Mouse (Mus musculus) liver, postnatal 0 days (tissue): ENCODE measurements around the gene Fchsd2. TPM values are rescaled to one million over a fixed set of nuclear protein-coding genes. Genes with fewer than 3 reads are reported as not detected.

Source experiments
- ATAC-seq: fragments of 200-750 bp; cut with Nextera tagmentation; 2 replicates; pipeline ENCODE4 v1.8.0; 2017; ENCODE audit warnings: mild to moderate bottlenecking, moderate library complexity
- DNase-seq: peaks from one replicate; pipeline ENCODE4 v3.0.0-alpha.2; 2016
- H3K27ac ChIP-seq: fragments of 300-500 bp; sonication (generic); 2 replicates; pipeline ENCODE4 v1.5.1; 2014; ENCODE audit warnings: antibody characterized with exemption, moderate library complexity, mild to moderate bottlenecking, low read depth
- H3K27me3 ChIP-seq: fragments of 300-500 bp; sonication (generic); 2 replicates; pipeline ENCODE4 v1.6.1; 2014; ENCODE audit warnings: low read length, control low read depth, mixed read lengths; ENCODE audit not compliant: insufficient read depth
- H3K36me3 ChIP-seq: fragments of 300-500 bp; sonication (generic); replicated peaks from 2 replicates; pipeline ENCODE4 v1.6.1; 2014; ENCODE audit warnings: mild to moderate bottlenecking, control low read depth, low read length, moderate library complexity, mixed read lengths; ENCODE audit not compliant: insufficient read depth
- H3K4me1 ChIP-seq: fragments of 300-500 bp; sonication (generic); 2 replicates; pipeline ENCODE4 v1.6.1; 2014; ENCODE audit warnings: antibody characterized with exemption, mild to moderate bottlenecking, control low read depth; ENCODE audit not compliant: insufficient read depth
- H3K4me2 ChIP-seq: fragments of 300-500 bp; sonication (generic); 2 replicates; pipeline ENCODE4 v1.6.1; 2014; ENCODE audit warnings: low read depth, mild to moderate bottlenecking, low read length, moderate library complexity, mixed read lengths
- H3K4me3 ChIP-seq: fragments of 300-500 bp; sonication (generic); 2 replicates; pipeline ENCODE4 v1.5.1; 2014; ENCODE audit warnings: low read depth, low read length
- H3K9ac ChIP-seq: fragments of 300-500 bp; sonication (generic); replicated peaks from 2 replicates; pipeline ENCODE4 v1.6.1; 2014; ENCODE audit warnings: mild to moderate bottlenecking, moderate library complexity
- H3K9me3 ChIP-seq: fragments of 300-500 bp; sonication (generic); 2 replicates; pipeline ENCODE4 v1.6.1; 2016; ENCODE audit warnings: mild to moderate bottlenecking, control low read depth, low read length, mixed read lengths
- CTCF ChIP-seq: sonication (generic); IDR thresholded peaks from 2 replicates; pipeline ENCODE4 v1.5.1; 2016; ENCODE audit warnings: antibody characterized with exemption, low read depth
- EP300 ChIP-seq: IDR thresholded peaks from 2 replicates; pipeline ENCODE4 v1.6.1; 2016; ENCODE audit warnings: antibody characterized with exemption, low read depth, mild to moderate bottlenecking
- WGBS: fragments of 180-500 bp; shearing (Covaris S2); extraction: QIAGEN DNeasy Blood & Tissue Kit; methylation state at CpG from one replicate; pipeline ENCODE4 v1.1.7; 2014; ENCODE audit not compliant: insufficient replicate concordance; 5-methylcytosine and 5-hydroxymethylcytosine counted together
- polyA plus RNA-seq: library from polyadenylated mRNA; unstranded; fragments of >200 nt; fragmentation: Nextera tagmentation; extraction: Ambion mirVana; gene quantifications from 2 replicates; pipeline ENCODE4 v1.2.1, GENCODE M21; 2015

Fchsd2 gene
- polyA plus RNA-seq, 1 experiment from 2014 or later: 7.8 TPM

- H3K4me1 ChIP-seq: peaks cover 65% of the 10 kb centered on the region
- peak overlapping the region; percentile 98 for H3K27ac ChIP-seq
- peaks cover 6% of the 10 kb centered on the region; the same call in 1 of the 2 replicates for H3K36me3 ChIP-seq
- peak overlapping the region; percentile 80 for H3K9ac ChIP-seq
- peak overlapping the region; percentile 92 for H3K4me2 ChIP-seq
- peak; percentile 85 for DNase-seq
- H3K9me3 ChIP-seq: no peaks in the 10 kb centered on the region
- H3K4me3 ChIP-seq: peak overlapping the region; percentile 88
- H3K27me3 ChIP-seq: no peaks in the 10 kb centered on the region
- ATAC-seq: peak; percentile 51
- TF ChIP-seq CTCF: no peak
- no peak for TF ChIP-seq EP300
- WGBS: 7% methylated on average over 21 of the region's 37 CpGs
Measured at GRCm38 (mm10) chr7:101320399-101321217, 227.9 kb downstream of the Fchsd2 start.

GRCm38 (mm10) chr7:101321218-101321827 is 228.7 kb downstream of the Fchsd2 start:
- Histone ChIP-seq H3K4me2 (peak overlapping the region; percentile 92), H3K4me1 (peaks cover 63% of the 10 kb centered on the region), H3K36me3 (peaks cover 6% of the 10 kb centered on the region; the same call in 1 of the 2 replicates), H3K27ac (peak overlapping the region; percentile 98), H3K4me3 (peak overlapping the region; percentile 88), H3K9ac (peak overlapping the region; percentile 80), H3K27me3 (no peaks in the 10 kb centered on the region), H3K9me3 (no peaks in the 10 kb centered on the region)
- WGBS: 2% methylated on average over 42 of the region's 61 CpGs
- DNase-seq (peak; percentile 62), ATAC-seq (0 out of 2 replicates have a peak, but pooled peaks have one; percentile 0)
- TF ChIP-seq CTCF (no peak), EP300 (no peak)

- Histone ChIP-seq H3K27ac (peak overlapping the region; percentile 98), H3K27me3 (no peaks in the 10 kb centered on the region), H3K4me1 (peaks cover 51% of the 10 kb centered on the region), H3K36me3 (peaks cover 6% of the 10 kb centered on the region), H3K9ac (peak overlapping the region; percentile 80), H3K9me3 (no peaks in the 10 kb centered on the region), H3K4me3 (peak overlapping the region; percentile 88), H3K4me2 (peak overlapping the region; percentile 92)
- WGBS: 42% methylated on average over 3 of the region's 4 CpGs
- ATAC-seq (peak; percentile 74), DNase-seq (peak; percentile 85)
- TF ChIP-seq EP300: peak; percentile 82
- peak; percentile 37 for TF ChIP-seq CTCF
Measured at GRCm38 (mm10) chr7:101323141-101323594, 230.5 kb downstream of the Fchsd2 start.

- no peaks in the 10 kb centered on the region for H3K9me3 ChIP-seq
- peak overlapping the region; percentile 66 for H3K9ac ChIP-seq
- peak; percentile 44 for DNase-seq
- no peak overlapping the region; the same call in 1 of the 2 replicates for H3K4me3 ChIP-seq
- no peaks in the 10 kb centered on the region for H3K27me3 ChIP-seq
- peak; percentile 60 for ATAC-seq
- peaks cover 49% of the 10 kb centered on the region for H3K4me1 ChIP-seq
- TF ChIP-seq CTCF (no peak), EP300 (peak; percentile 91)
- H3K4me2 ChIP-seq: peak overlapping the region; percentile 92
- WGBS: 48% methylated on average over 6 of the region's 6 CpGs
- H3K27ac ChIP-seq: peak overlapping the region; percentile 98
- H3K36me3 ChIP-seq: peaks cover 6% of the 10 kb centered on the region
Measured at GRCm38 (mm10) chr7:101324142-101324962, 231.7 kb downstream of the Fchsd2 start.

- Histone ChIP-seq H3K36me3 (peaks cover 9% of the 10 kb centered on the region), H3K9me3 (no peaks in the 10 kb centered on the region), H3K27me3 (no peaks in the 10 kb centered on the region), H3K9ac (peak overlapping the region; percentile 66), H3K4me2 (peak overlapping the region; percentile 36), H3K27ac (peak overlapping the region; percentile 97), H3K4me3 (no peak overlapping the region), H3K4me1 (peaks cover 41% of the 10 kb centered on the region)
- no peak for TF ChIP-seq CTCF
- TF ChIP-seq EP300: no peak
- peak; percentile 11; the same call in 1 of the 2 replicates for ATAC-seq
- WGBS: 60% methylated on average over 5 of the region's 5 CpGs
- peak; percentile 44 for DNase-seq
Measured at GRCm38 (mm10) chr7:101326006-101326405, 233.3 kb downstream of the Fchsd2 start.
